Mouse (Mus musculus): Measurements from ENCODE around the gene Ddc. TPM values are rescaled to one million over a fixed set of nuclear protein-coding genes. Genes with fewer than 3 reads are reported as not detected.

Ddc gene
- total and polyA plus RNA-seq, 3 experiments: 0.07 to 0.08 TPM; not detected in 1

GRCm38 (mm10) chr11:11820737-11821136 is 77.2 kb downstream of the Ddc start:
- Histone ChIP-seq H3K4me1 (ENCODE audit: control insufficient read depth in 1 of 2, insufficient read depth in 2 of 2, low read length in 2 of 2) (peaks cover 4 to 10% of the 10 kb centered on the region in 2 experiments; a peak in 3 of 4 replicates), H3K27ac (ENCODE audit: control insufficient read depth, low read depth, low read length) (peak overlapping the region; percentile 34; the same call in 1 of the 2 replicates), H3K27me3 (ENCODE audit: control insufficient read depth in 1 of 2, insufficient read depth in 2 of 2, low read length in 2 of 2) (peaks cover 8 to 19% of the 10 kb centered on the region in 2 experiments; a peak in 3 of 4 replicates), H3K4me3 (ENCODE audit: control insufficient read depth in 1 of 2, insufficient read depth in 1 of 2, low read depth in 2 of 2, low read length in 2 of 2) (no peak overlapping the region), H3K9ac (ENCODE audit: control insufficient read depth, low read depth, low read length, poor library complexity, severe bottlenecking) (no peak overlapping the region), H3K36me3 (ENCODE audit: control insufficient read depth in 1 of 2, insufficient read depth in 2 of 2, low read length in 2 of 2) (peaks cover 0 to 14% of the 10 kb centered on the region in 2 experiments; a peak in 2 of 4 replicates), H3K9me3 (replicated peaks; ENCODE audit: insufficient read depth, low read length) (no peaks in the 10 kb centered on the region), H3K79me2 (ENCODE audit: control insufficient read depth, insufficient read depth, low read length, poor library complexity) (no peaks in the 10 kb centered on the region)
- TF ChIP-seq HCFC1 (IDR thresholded peaks at IDR 0.05; ENCODE audit: low read depth, low read length) (no peak), UBTF (IDR thresholded peaks at IDR 0.05; ENCODE audit: borderline replicate concordance, insufficient read depth, low read depth, low read length) (no peak), ZC3H11A (IDR thresholded peaks at IDR 0.05; ENCODE audit: low read depth, low read length) (no peak), MAZ (IDR thresholded peaks at IDR 0.05; ENCODE audit: low read depth, low read length) (no peak), USF1 (IDR thresholded peaks at IDR 0.05; ENCODE audit: low read depth, low read length) (no peak)
- no peak for DNase-seq (ENCODE audit: low read depth, low spot score)

- DNase-seq (ENCODE audit: low read depth, low spot score): peak; percentile 92
- H3K4me1 ChIP-seq (ENCODE audit: control insufficient read depth in 1 of 2, insufficient read depth in 2 of 2, low read length in 2 of 2): peaks cover 7 to 14% of the 10 kb centered on the region in 2 experiments
- no peaks in the 10 kb centered on the region for H3K9me3 ChIP-seq (replicated peaks; ENCODE audit: insufficient read depth, low read length)
- no peak overlapping the region for H3K9ac ChIP-seq (ENCODE audit: control insufficient read depth, low read depth, low read length, poor library complexity, severe bottlenecking)
- peaks cover 0 to 18% of the 10 kb centered on the region in 2 experiments; a peak in 2 of 4 replicates for H3K36me3 ChIP-seq (ENCODE audit: control insufficient read depth in 1 of 2, insufficient read depth in 2 of 2, low read length in 2 of 2)
- H3K79me2 ChIP-seq (ENCODE audit: control insufficient read depth, insufficient read depth, low read length, poor library complexity): no peaks in the 10 kb centered on the region
- H3K27me3 ChIP-seq (ENCODE audit: control insufficient read depth in 1 of 2, insufficient read depth in 2 of 2, low read length in 2 of 2): peaks cover 7 to 15% of the 10 kb centered on the region in 2 experiments; a peak in 3 of 4 replicates
- H3K4me3 ChIP-seq (ENCODE audit: control insufficient read depth in 1 of 2, insufficient read depth in 1 of 2, low read depth in 2 of 2, low read length in 2 of 2): no peak overlapping the region
- TF ChIP-seq RAD21 (IDR thresholded peaks at IDR 0.05; ENCODE audit: low read depth, low read length) (peak; percentile 99), ZKSCAN1 (IDR thresholded peaks at IDR 0.05; ENCODE audit: low read depth, low read length) (no peak), EP300 (IDR thresholded peaks at IDR 0.05; ENCODE audit: low read depth in 1 of 2, low read length in 2 of 2) (peak; percentile 27 to 37; a peak in 1 of 4 replicates), CTCF (IDR thresholded peaks at IDR 0.05 in 2 of 3, conservative IDR thresholded peaks at IDR 0.05 in 1 of 3; ENCODE audit: control insufficient read depth in 1 of 3, insufficient read depth in 1 of 3, low read depth in 2 of 3, low read length in 3 of 3, poor library complexity in 1 of 3, severe bottlenecking in 1 of 3) (peak in 2 of 3 experiments; percentile 48 to 82; a peak in 5 of 6 replicates), RCOR1 (IDR thresholded peaks at IDR 0.05; ENCODE audit: low read depth, low read length) (peak; percentile 26; the same call in 1 of the 2 replicates), TBP (IDR thresholded peaks at IDR 0.05; ENCODE audit: low read depth, low read length) (0 out of 2 replicates have a peak, but pooled peaks have one; percentile 40), MAX (IDR thresholded peaks at IDR 0.05; ENCODE audit: low read length) (no peak), SIN3A (IDR thresholded peaks at IDR 0.05; ENCODE audit: low read length) (peak; percentile 68), ZC3H11A (IDR thresholded peaks at IDR 0.05; ENCODE audit: low read depth, low read length) (peak; percentile 99), NRF1 (IDR thresholded peaks at IDR 0.05; ENCODE audit: insufficient read depth, low read depth, low read length, poor library complexity, severe bottlenecking) (no peak), UBTF (IDR thresholded peaks at IDR 0.05; ENCODE audit: borderline replicate concordance, insufficient read depth, low read depth, low read length) (no peak), SMC3 (IDR thresholded peaks at IDR 0.05; ENCODE audit: low read depth, low read length) (peak; percentile 100), POLR2AphosphoS2 (IDR thresholded peaks at IDR 0.05; ENCODE audit: low read length) (no peak), ZNF384 (IDR thresholded peaks at IDR 0.05; ENCODE audit: low read depth, low read length) (peak; percentile 25; the same call in 1 of the 2 replicates)
- H3K27ac ChIP-seq (ENCODE audit: control insufficient read depth, low read depth, low read length): no peak overlapping the region
Observed at GRCm38 (mm10) chr11:11820251-11820650, 77.7 kb downstream of the Ddc start.

All from MEL (cell line).